Mouse (Mus musculus): Measurements from ENCODE around the gene Rgs6. TPM values are rescaled to one million over a fixed set of nuclear protein-coding genes. Genes with fewer than 3 reads are reported as not detected.

Rgs6 gene
- polyA plus RNA-seq, 1 experiment from 2014 or later: 4.5 TPM

GRCm38 (mm10) chr12:83055690-83056089 is 467.6 kb downstream of the Rgs6 start:
- no peak overlapping the region for H3K27ac ChIP-seq
- H3K9me3 ChIP-seq (replicated peaks): peaks cover 10% of the 10 kb centered on the region
- no peaks in the 10 kb centered on the region for H3K4me1 ChIP-seq
- H3K9ac ChIP-seq: no peak overlapping the region
- H3K27me3 ChIP-seq: no peaks in the 10 kb centered on the region
- H3K4me3 ChIP-seq: no peak overlapping the region
- no peaks in the 10 kb centered on the region for H3K36me3 ChIP-seq (ENCODE audit: poor library complexity, severe bottlenecking)
- H3K4me2 ChIP-seq: no peak overlapping the region
- WGBS: 84% methylated on average over 5 of the region's 5 CpGs
- no peak for ATAC-seq

- Histone ChIP-seq H3K4me1 (no peaks in the 10 kb centered on the region), H3K27ac (no peak overlapping the region), H3K27me3 (no peaks in the 10 kb centered on the region), H3K9me3 (replicated peaks) (no peaks in the 10 kb centered on the region), H3K4me2 (no peak overlapping the region), H3K4me3 (no peak overlapping the region), H3K9ac (no peak overlapping the region), H3K36me3 (ENCODE audit: poor library complexity, severe bottlenecking) (no peaks in the 10 kb centered on the region)
- ATAC-seq: no peak
- 85% methylated on average over 6 of the region's 6 CpGs for WGBS
Observed at GRCm38 (mm10) chr12:83066426-83066825, 478.3 kb downstream of the Rgs6 start.

GRCm38 (mm10) chr12:83070848-83071247 is 482.8 kb downstream of the Rgs6 start:
- WGBS: 86% methylated on average over 5 of the region's 5 CpGs
- Histone ChIP-seq H3K36me3 (ENCODE audit: poor library complexity, severe bottlenecking) (no peaks in the 10 kb centered on the region), H3K4me2 (no peak overlapping the region), H3K4me3 (no peak overlapping the region), H3K4me1 (peaks cover 25% of the 10 kb centered on the region), H3K9ac (no peak overlapping the region), H3K9me3 (replicated peaks) (no peaks in the 10 kb centered on the region), H3K27ac (no peak overlapping the region), H3K27me3 (no peaks in the 10 kb centered on the region)
- ATAC-seq: no peak

GRCm38 (mm10) chr12:83072181-83072887 is 484.2 kb downstream of the Rgs6 start:
- Histone ChIP-seq H3K4me3 (no peak overlapping the region), H3K4me2 (no peak overlapping the region), H3K4me1 (peaks cover 25% of the 10 kb centered on the region), H3K36me3 (ENCODE audit: poor library complexity, severe bottlenecking) (no peaks in the 10 kb centered on the region), H3K27ac (peak overlapping the region; percentile 37; the same call in 1 of the 2 replicates), H3K27me3 (no peaks in the 10 kb centered on the region), H3K9ac (no peak overlapping the region), H3K9me3 (replicated peaks) (no peaks in the 10 kb centered on the region)
- WGBS: 49% methylated on average over 3 of the region's 3 CpGs
- no peak for ATAC-seq

- Histone ChIP-seq H3K27ac (peak overlapping the region; percentile 37), H3K4me3 (no peak overlapping the region), H3K9ac (no peak overlapping the region), H3K4me1 (peaks cover 25% of the 10 kb centered on the region), H3K36me3 (ENCODE audit: poor library complexity, severe bottlenecking) (no peaks in the 10 kb centered on the region), H3K4me2 (no peak overlapping the region), H3K9me3 (replicated peaks) (no peaks in the 10 kb centered on the region), H3K27me3 (no peaks in the 10 kb centered on the region)
- ATAC-seq: peak; percentile 96
- WGBS: 23% methylated on average over 13 of the region's 13 CpGs
Observed at GRCm38 (mm10) chr12:83072951-83073878, 485.1 kb downstream of the Rgs6 start.

GRCm38 (mm10) chr12:83073879-83074368 is 485.8 kb downstream of the Rgs6 start:
- 76% methylated on average over 6 of the region's 6 CpGs for WGBS
- Histone ChIP-seq H3K27me3 (no peaks in the 10 kb centered on the region), H3K4me3 (no peak overlapping the region), H3K4me1 (peaks cover 25% of the 10 kb centered on the region), H3K4me2 (no peak overlapping the region), H3K9ac (no peak overlapping the region), H3K27ac (peak overlapping the region; percentile 37), H3K36me3 (ENCODE audit: poor library complexity, severe bottlenecking) (no peaks in the 10 kb centered on the region), H3K9me3 (replicated peaks) (no peaks in the 10 kb centered on the region)
- ATAC-seq: no peak

GRCm38 (mm10) chr12:83076179-83076578 is 488.1 kb downstream of the Rgs6 start:
- Histone ChIP-seq H3K4me1 (peaks cover 25% of the 10 kb centered on the region), H3K4me2 (no peak overlapping the region), H3K9me3 (replicated peaks) (no peaks in the 10 kb centered on the region), H3K27me3 (no peaks in the 10 kb centered on the region), H3K9ac (no peak overlapping the region), H3K27ac (no peak overlapping the region), H3K4me3 (no peak overlapping the region), H3K36me3 (ENCODE audit: poor library complexity, severe bottlenecking) (no peaks in the 10 kb centered on the region)
- WGBS: 95% methylated on average over 3 of the region's 3 CpGs
- no peak for ATAC-seq

GRCm38 (mm10) chr12:83077486-83077885 is 489.4 kb downstream of the Rgs6 start:
- Histone ChIP-seq H3K27me3 (no peaks in the 10 kb centered on the region), H3K4me2 (no peak overlapping the region), H3K9ac (no peak overlapping the region), H3K27ac (no peak overlapping the region), H3K36me3 (ENCODE audit: poor library complexity, severe bottlenecking) (no peaks in the 10 kb centered on the region), H3K4me1 (peaks cover 20% of the 10 kb centered on the region), H3K9me3 (replicated peaks) (no peaks in the 10 kb centered on the region), H3K4me3 (no peak overlapping the region)
- 93% methylated on average over 2 of the region's 2 CpGs for WGBS
- ATAC-seq: no peak

- ATAC-seq: no peak
Observed at GRCm38 (mm10) chr12:83083427-83083826, 495.3 kb downstream of the Rgs6 start.

GRCm38 (mm10) chr12:83084614-83085013 is 496.5 kb downstream of the Rgs6 start:
- Histone ChIP-seq H3K4me3 (no peak overlapping the region), H3K4me2 (no peak overlapping the region), H3K9me3 (replicated peaks) (no peaks in the 10 kb centered on the region), H3K4me1 (no peaks in the 10 kb centered on the region), H3K36me3 (ENCODE audit: poor library complexity, severe bottlenecking) (no peaks in the 10 kb centered on the region), H3K9ac (no peak overlapping the region), H3K27me3 (no peaks in the 10 kb centered on the region), H3K27ac (no peak overlapping the region)
- no peak for ATAC-seq
- 91% methylated on average over 5 of the region's 5 CpGs for WGBS

More at GRCm38 (mm10) chr12:83083427-83083826, 495.3 kb downstream of the Rgs6 start:
- no peak overlapping the region for H3K4me2 ChIP-seq
- H3K27me3 ChIP-seq: no peaks in the 10 kb centered on the region
- no peak overlapping the region for H3K9ac ChIP-seq
- H3K36me3 ChIP-seq (ENCODE audit: poor library complexity, severe bottlenecking): no peaks in the 10 kb centered on the region
- H3K4me1 ChIP-seq: no peaks in the 10 kb centered on the region
- no peaks in the 10 kb centered on the region for H3K9me3 ChIP-seq (replicated peaks)
- 81% methylated on average over 3 of the region's 4 CpGs for WGBS
- H3K27ac ChIP-seq: no peak overlapping the region
- H3K4me3 ChIP-seq: no peak overlapping the region

GRCm38 (mm10) chr12:83087010-83087409 is 498.9 kb downstream of the Rgs6 start:
- H3K4me2 ChIP-seq: no peak overlapping the region
- no peaks in the 10 kb centered on the region for H3K36me3 ChIP-seq (ENCODE audit: poor library complexity, severe bottlenecking)
- no peaks in the 10 kb centered on the region for H3K9me3 ChIP-seq (replicated peaks)
- no peak overlapping the region for H3K9ac ChIP-seq
- 92% methylated on average over 4 of the region's 4 CpGs for WGBS
- no peak overlapping the region for H3K27ac ChIP-seq
- H3K4me1 ChIP-seq: no peaks in the 10 kb centered on the region
- no peak for ATAC-seq
- H3K27me3 ChIP-seq: no peaks in the 10 kb centered on the region
- no peak overlapping the region for H3K4me3 ChIP-seq

- Histone ChIP-seq H3K36me3 (ENCODE audit: poor library complexity, severe bottlenecking) (no peaks in the 10 kb centered on the region), H3K4me3 (no peak overlapping the region), H3K27me3 (no peaks in the 10 kb centered on the region), H3K4me2 (no peak overlapping the region), H3K27ac (no peak overlapping the region), H3K4me1 (no peaks in the 10 kb centered on the region), H3K9ac (no peak overlapping the region), H3K9me3 (replicated peaks) (no peaks in the 10 kb centered on the region)
- 72% methylated on average over 7 of the region's 7 CpGs for WGBS
- no peak for ATAC-seq
Observed at GRCm38 (mm10) chr12:83087555-83087954, 499.5 kb downstream of the Rgs6 start.

Measured in forebrain, embryonic 13.5 days (tissue).